Mouse (Mus musculus) kidney, adult 8-10 months (tissue): ENCODE measurements around the gene Fpr3.
A peak's percentile ranks its signal among the peaks of the same experiment; 100 is the strongest.
"Not testable (repeated sequence)": the region's sequence is repeated elsewhere in the genome, so short reads cannot be mapped to it uniquely, and the experiment has no call there.

ENCODE experiments used
- DNase-seq, 2 experiments: peaks; one replicate each; pipeline ENCODE4 v3.0.0; 2022

Gene Fpr3

GRCm38 (mm10) chr17:17883840-17884239 lies 3.8 kb upstream of the Fpr3 start, which contains the start of gene Fpr1:
Gene Fpr1 (minus strand): TSS chr17:17883940.
- no peak for DNase-seq

GRCm38 (mm10) chr17:17889732-17890425 lies 2.2 kb downstream of the Fpr3 start:
- no peak for DNase-seq

- DNase-seq: peak; percentile 17
Measured at GRCm38 (mm10) chr17:17896039-17896438, 8.4 kb downstream of the Fpr3 start.

- no peak for DNase-seq
Measured at GRCm38 (mm10) chr17:17899268-17899667, 11.6 kb downstream of the Fpr3 start.

- no peak for DNase-seq
Measured at GRCm38 (mm10) chr17:17900768-17901167, 13.1 kb downstream of the Fpr3 start.

- DNase-seq: peak; percentile 76 to 81
Measured at GRCm38 (mm10) chr17:17909636-17910421, 22.2 kb downstream of the Fpr3 start.

- DNase-seq: not testable (repeated sequence)
Measured at GRCm38 (mm10) chr17:17912618-17913017, 25.0 kb downstream of the Fpr3 start.

GRCm38 (mm10) chr17:17917376-17917775 lies 29.7 kb downstream of the Fpr3 start:
- DNase-seq: no peak

GRCm38 (mm10) chr17:17917782-17918181 lies 30.1 kb downstream of the Fpr3 start:
- no peak for DNase-seq

GRCm38 (mm10) chr17:17973443-17973842 lies 85.8 kb downstream of the Fpr3 start:
- no peak for DNase-seq

GRCm38 (mm10) chr17:17981232-17981631 lies 93.6 kb downstream of the Fpr3 start:
- not testable (repeated sequence) for DNase-seq

GRCm38 (mm10) chr17:18004752-18005151 lies 117.1 kb downstream of the Fpr3 start:
- no peak for DNase-seq
